Mouse (Mus musculus): ENCODE measurements around the gene Gm10181.

DNA sequence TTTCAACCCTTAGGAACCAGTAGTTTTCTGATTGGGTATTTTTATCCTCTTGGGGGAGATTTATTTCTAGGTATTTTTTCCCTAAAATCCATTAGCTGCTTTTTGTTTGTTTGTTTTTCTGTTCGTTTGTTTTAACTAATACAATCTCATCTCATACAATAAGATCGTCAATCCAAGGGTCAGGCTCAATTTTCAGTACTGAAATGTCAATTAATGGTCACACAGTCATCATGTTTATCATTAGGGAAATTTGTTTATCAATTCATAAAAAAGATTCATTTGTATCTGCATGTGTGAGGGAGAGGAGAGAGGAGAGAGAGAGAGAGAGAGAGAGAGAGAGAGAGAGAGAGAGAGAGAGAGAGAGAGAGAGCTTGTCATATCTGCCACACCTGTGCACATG, at the start of gene Gm10181:
- TF ChIP-seq CTCF (IDR thresholded peaks at IDR 0.05; ENCODE audit: low read depth, low read length) (no peak), POLR2A (IDR thresholded peaks at IDR 0.05; ENCODE audit: borderline replicate concordance, low read depth, low read length) (no peak)
